Mouse (Mus musculus) erythroblast, embryonic 14.5 days (primary cell): Measurements from ENCODE around the gene Aipl1. TPM values are rescaled to one million over a fixed set of nuclear protein-coding genes. Genes with fewer than 3 reads are reported as not detected.
"Not testable (repeated sequence)": the region's sequence is repeated elsewhere in the genome, so short reads cannot be mapped to it uniquely, and the experiment has no call there.

ENCODE experiments used
- H3K27me3 ChIP-seq: 2 replicates; pipeline ENCODE4 v1.6.1; 2012; ENCODE audit warnings: inconsistent platforms; ENCODE audit not compliant: control insufficient read depth
- H3K36me3 ChIP-seq: 2 replicates; pipeline ENCODE4 v1.6.1; 2012; ENCODE audit warnings: mild to moderate bottlenecking, inconsistent platforms; ENCODE audit not compliant: control insufficient read depth
- H3K4me1 ChIP-seq: 2 replicates; pipeline ENCODE4 v1.6.1; 2012; ENCODE audit warnings: inconsistent platforms; ENCODE audit not compliant: control insufficient read depth
- H3K4me3 ChIP-seq: replicated peaks from 2 replicates; pipeline ENCODE3; 2012; ENCODE audit warnings: moderate library complexity, mild to moderate bottlenecking, inconsistent platforms
- H3K9me3 ChIP-seq: 2 replicates; pipeline ENCODE4 v1.6.1; 2012; ENCODE audit warnings: low read length, inconsistent platforms, mixed read lengths; ENCODE audit not compliant: control insufficient read depth
- GATA1 ChIP-seq: IDR thresholded peaks from 2 replicates; pipeline ENCODE4 v1.6.1; 2012; ENCODE audit warnings: low read length, inconsistent platforms, mixed read lengths
- TAL1 ChIP-seq: IDR thresholded peaks from 3 replicates; pipeline ENCODE4 v1.6.1; 2012; ENCODE audit warnings: low read length, inconsistent platforms, mixed read lengths
- polyA plus RNA-seq: library from polyadenylated mRNA; stranded (reverse); fragments of >175 nt; gene quantifications from 2 replicates; pipeline ENCODE4 v1.2.3, GENCODE M21; 2012

Aipl1 gene
- polyA plus RNA-seq, 1 experiment, result 0.02 TPM

DNA sequence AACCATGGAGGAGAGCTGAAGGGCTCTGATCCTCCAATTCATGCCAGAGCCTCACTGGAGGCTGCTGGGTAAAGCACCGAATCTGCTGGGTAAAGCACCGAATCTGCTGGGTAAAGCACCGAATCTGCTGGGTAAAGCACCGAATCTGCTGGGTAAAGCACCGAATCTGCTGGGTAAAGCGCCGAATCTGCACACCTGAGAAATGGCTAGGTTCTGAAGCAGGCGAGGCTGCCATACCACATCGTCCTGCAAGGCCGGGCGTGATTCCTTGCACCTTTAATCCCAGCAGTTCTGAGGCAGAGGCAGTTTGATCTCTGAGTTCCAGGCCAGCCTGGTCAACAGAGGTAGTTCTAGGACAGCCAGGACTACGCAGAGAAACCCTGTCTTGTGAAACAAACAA is 44.9 kb downstream of the Aipl1 start:
- TF ChIP-seq TAL1 (no peak), GATA1 (no peak)
- H3K36me3 ChIP-seq, result no peaks in the 10 kb centered on the region
- no peak overlapping the region for H3K4me3 ChIP-seq
- no peaks in the 10 kb centered on the region for H3K4me1 ChIP-seq
- H3K9me3 ChIP-seq, result no peaks in the 10 kb centered on the region
- H3K27me3 ChIP-seq, result peaks cover 6% of the 10 kb centered on the region; the same call in 1 of the 2 replicates

DNA sequence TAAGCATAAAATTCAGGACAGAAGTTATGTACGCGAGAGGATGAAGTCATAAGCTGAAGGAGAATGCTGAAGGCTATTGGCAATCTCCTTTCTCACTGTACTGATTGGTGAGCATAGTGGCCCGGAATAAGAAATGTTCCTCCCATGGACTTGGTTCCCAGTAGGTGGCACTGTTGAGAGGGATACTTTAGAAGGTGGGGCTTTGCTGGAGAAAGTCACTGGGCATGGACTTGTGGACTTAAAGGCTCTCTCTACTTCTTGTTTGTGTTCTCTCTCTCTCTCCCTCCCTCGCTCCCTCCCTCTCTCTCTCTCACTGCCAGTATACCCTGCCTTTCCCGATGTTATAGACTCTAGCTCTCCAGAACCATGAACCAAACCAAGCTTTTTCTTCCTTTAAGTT is 45.8 kb downstream of the Aipl1 start:
- no peaks in the 10 kb centered on the region for H3K36me3 ChIP-seq
- TF ChIP-seq TAL1 (no peak), GATA1 (no peak)

DNA sequence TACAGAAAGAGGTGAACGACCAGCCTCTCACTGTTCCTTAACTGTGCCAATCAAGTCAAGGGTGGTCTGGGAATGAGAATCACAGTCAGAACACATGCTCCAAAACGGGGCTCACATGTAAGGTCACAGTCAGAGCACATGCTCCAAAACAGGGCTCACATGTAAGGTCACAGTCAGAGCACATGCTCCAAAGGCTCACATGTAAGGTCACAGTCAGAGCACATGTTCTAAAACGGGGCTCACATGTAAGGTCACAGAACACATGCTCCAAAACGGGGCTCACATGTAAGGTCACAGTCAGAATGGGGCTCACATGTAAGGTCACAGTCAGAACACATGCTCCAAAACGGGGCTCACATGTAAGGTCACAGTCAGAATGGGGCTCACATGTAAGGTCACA is 47.9 kb downstream of the Aipl1 start:
- not testable (repeated sequence) for H3K4me1 ChIP-seq, H3K27me3 ChIP-seq, H3K4me3 ChIP-seq, H3K36me3 ChIP-seq, H3K9me3 ChIP-seq

More for the DNA sequence above, 45.8 kb downstream of the Aipl1 start:
- Histone ChIP-seq H3K9me3 (no peaks in the 10 kb centered on the region), H3K4me1 (no peaks in the 10 kb centered on the region), H3K27me3 (no peaks in the 10 kb centered on the region), H3K4me3 (no peak overlapping the region)

DNA sequence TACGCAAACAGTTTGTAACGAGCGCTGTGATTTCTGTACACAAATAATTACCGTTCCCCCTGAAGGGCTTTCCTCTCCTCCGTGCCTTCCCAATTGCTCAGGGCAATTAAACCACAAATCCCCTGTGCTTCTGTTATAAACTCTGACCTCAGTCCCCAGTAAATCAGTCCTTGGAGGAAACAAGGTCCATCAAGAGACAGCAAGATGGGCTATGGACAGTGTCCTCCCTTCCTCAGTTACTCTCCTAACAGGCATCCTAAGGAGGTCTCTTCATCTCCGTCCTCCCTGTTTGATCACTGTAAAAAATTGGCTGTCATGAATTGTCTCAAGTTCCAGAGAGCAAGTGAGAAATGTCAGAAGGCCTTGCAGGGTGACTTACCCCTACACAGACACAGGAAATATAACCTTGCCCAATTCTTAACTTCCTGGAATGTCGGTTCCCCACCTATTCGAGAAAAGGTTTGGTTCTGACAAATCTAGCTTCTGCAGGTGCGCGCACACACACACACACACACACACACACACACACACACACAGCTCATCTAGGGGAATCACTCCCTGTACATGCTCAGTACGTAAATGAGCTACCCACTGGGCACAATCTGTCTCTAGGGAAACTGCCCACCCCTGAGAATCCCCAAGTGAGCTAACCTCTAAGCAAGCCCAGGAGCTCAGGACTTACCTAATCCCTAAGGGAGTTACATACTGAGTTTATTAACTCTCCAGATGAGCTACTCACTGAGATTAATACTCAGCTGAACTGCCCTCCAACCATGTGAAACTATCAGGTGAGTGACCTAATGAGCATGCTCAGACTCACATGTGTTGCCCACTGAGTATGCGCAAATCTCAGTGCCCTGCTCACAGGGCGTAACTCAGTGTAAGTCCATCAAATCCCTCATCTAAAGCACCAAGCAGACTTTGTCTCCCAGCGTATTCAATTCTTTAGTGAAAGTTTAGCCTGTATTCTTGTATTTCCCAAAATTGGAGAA is 49.9 kb downstream of the Aipl1 start:
- TF ChIP-seq GATA1 (no peak), TAL1 (no peak)
- Histone ChIP-seq H3K27me3 (no peaks in the 10 kb centered on the region), H3K4me3 (no peak overlapping the region), H3K9me3 (no peaks in the 10 kb centered on the region), H3K4me1 (no peaks in the 10 kb centered on the region), H3K36me3 (no peaks in the 10 kb centered on the region)

DNA sequence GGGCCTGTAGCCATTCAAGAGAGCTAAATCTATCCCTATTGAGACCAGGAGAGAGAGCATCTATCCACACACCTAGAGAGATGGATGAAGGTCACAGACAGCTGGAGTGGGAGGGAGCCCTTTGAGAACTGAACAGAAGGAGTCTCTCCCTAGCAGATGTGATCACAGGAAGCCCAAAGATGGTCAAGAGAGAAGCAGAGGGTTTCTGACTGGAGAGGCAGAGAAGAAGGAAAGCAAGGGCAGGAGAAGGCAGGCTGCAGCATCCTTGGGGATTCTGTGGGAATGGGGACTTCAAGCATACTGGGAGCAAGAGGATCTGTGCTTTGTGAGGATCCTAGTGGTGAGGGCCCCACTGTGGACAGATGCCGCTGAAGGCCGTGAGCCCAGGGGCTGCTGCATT is 51.5 kb downstream of the Aipl1 start:
- no peaks in the 10 kb centered on the region for H3K4me1 ChIP-seq
- H3K4me3 ChIP-seq, result no peak overlapping the region
- no peaks in the 10 kb centered on the region for H3K27me3 ChIP-seq
- TF ChIP-seq TAL1 (no peak), GATA1 (no peak)
- H3K36me3 ChIP-seq, result no peaks in the 10 kb centered on the region
- no peaks in the 10 kb centered on the region for H3K9me3 ChIP-seq

DNA sequence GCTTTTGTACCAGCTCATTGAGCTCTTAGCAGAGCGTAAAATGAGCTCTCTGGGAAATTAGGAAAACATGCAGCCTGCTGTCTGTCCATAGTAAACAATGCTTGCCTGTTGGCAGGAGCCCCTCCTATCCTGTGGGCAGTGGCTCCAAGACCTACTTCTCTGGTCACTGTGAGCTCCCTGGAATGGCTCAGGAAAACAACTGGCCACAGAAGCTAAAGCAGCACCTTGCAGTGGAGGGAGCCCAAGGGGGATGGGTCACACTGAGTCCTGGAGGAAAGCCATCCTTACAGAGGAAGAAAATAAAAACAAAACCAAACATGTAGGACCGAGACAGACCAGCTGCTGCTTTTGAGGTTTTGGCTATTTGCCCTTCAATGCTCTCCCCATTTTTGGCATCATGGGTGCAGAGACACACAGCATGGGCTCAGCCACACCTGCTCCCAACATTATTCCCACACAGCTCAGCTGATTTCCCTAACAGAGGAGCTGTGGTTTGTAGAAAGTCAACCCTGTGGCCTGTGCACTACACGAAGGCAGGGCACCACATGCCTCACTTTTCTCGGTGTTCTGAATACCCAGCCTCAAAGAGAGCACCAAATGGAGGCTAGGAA is 52.1 kb downstream of the Aipl1 start:
- H3K4me1 ChIP-seq, result no peaks in the 10 kb centered on the region
- no peaks in the 10 kb centered on the region for H3K36me3 ChIP-seq
- H3K27me3 ChIP-seq, result no peaks in the 10 kb centered on the region
- H3K9me3 ChIP-seq, result no peaks in the 10 kb centered on the region
- H3K4me3 ChIP-seq, result no peak overlapping the region
- no peak for TF ChIP-seq TAL1
- TF ChIP-seq GATA1, result no peak

DNA sequence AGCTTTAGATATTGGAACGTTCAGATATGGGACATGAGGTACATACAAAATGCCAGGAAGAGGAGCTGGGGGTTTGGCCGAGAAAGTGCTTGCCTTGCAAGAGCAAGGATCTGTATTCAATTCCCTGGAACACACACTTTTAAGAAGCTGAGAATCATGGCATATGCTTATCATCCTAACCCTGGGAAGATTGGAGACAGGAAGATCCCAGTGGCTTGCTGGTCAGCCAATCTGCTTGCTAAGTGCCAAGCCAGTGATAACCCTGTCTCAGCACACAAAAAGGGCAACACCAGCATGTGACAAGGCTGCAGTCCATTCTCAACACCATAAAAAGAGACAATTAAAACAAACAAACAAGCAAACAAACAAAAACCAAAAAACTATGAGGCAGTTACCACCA is 53.2 kb downstream of the Aipl1 start:
- no peak for TF ChIP-seq TAL1
- no peak for TF ChIP-seq GATA1
- Histone ChIP-seq H3K9me3 (no peaks in the 10 kb centered on the region), H3K4me3 (no peak overlapping the region), H3K27me3 (no peaks in the 10 kb centered on the region), H3K4me1 (no peaks in the 10 kb centered on the region), H3K36me3 (no peaks in the 10 kb centered on the region)

Other genes with a start within 250 kb of the Aipl1 start
- gene Pimreg, start 4.5 kb upstream of the Aipl1 start, polyA plus RNA-seq, result 0.17 and 0.25 TPM in 2 replicates
- gene Pitpnm3, start 98.3 kb upstream of the Aipl1 start, polyA plus RNA-seq, result not detected in 2 replicates
- 0.02 and 0.03 TPM in 2 replicates for gene Gm43951, start 169.3 kb upstream of the Aipl1 start, polyA plus RNA-seq
- gene 4933427D14Rik, start 169.9 kb upstream of the Aipl1 start, polyA plus RNA-seq, result 0.05 and 0.09 TPM in 2 replicates
- gene Txndc17, start 170.0 kb upstream of the Aipl1 start, polyA plus RNA-seq, result 2.1 and 3.2 TPM in 2 replicates
- gene Med31, start 178.1 kb upstream of the Aipl1 start, polyA plus RNA-seq, result 0.09 and 0.14 TPM in 2 replicates
- not detected in 2 replicates for gene Slc13a5, start 229.7 kb upstream of the Aipl1 start, polyA plus RNA-seq